Mouse (Mus musculus) stomach, embryonic 14.5 days (tissue): ENCODE measurements at regions not wholly inside any gene's neighbourhood (a gene's known extent, or its start where the extent isn't known, plus 50 kb on each side); places are given as distances from the start of the nearest gene placed in this dataset.
A peak's percentile ranks its signal among the peaks of the same experiment; 100 is the strongest.

Experiments used
- ATAC-seq: fragments of 200-750 bp; cut with Nextera tagmentation; 2 replicates; pipeline ENCODE4 v1.8.0; 2017; ENCODE audit warnings: low read depth, moderate TSS enrichment; ENCODE audit not compliant: insufficient number of reproducible peaks, insufficient read depth, low FRiP score
- H3K27ac ChIP-seq: fragments of 300-500 bp; sonication (generic); 2 replicates; pipeline ENCODE4 v1.5.1; 2014; ENCODE audit warnings: mild to moderate bottlenecking, low read length, moderate library complexity, mixed read lengths
- H3K27me3 ChIP-seq: fragments of 300-500 bp; sonication (generic); 2 replicates; pipeline ENCODE4 v1.6.1; 2014; ENCODE audit warnings: low read length, control low read depth, mixed read lengths; ENCODE audit not compliant: control insufficient read depth, insufficient read depth
- H3K36me3 ChIP-seq: fragments of 300-500 bp; sonication (generic); 2 replicates; pipeline ENCODE4 v1.6.1; 2014; ENCODE audit warnings: mild to moderate bottlenecking, control low read depth, low read length, moderate library complexity, mixed read lengths; ENCODE audit not compliant: control insufficient read depth, insufficient read depth
- H3K4me1 ChIP-seq: fragments of 300-500 bp; sonication (generic); 2 replicates; pipeline ENCODE4 v1.6.1; 2014; ENCODE audit warnings: low read length, control low read depth, mixed read lengths; ENCODE audit not compliant: control insufficient read depth, insufficient read depth
- H3K4me2 ChIP-seq: fragments of 300-500 bp; sonication (generic); replicated peaks from 2 replicates; pipeline ENCODE4 v1.6.1; 2014; ENCODE audit warnings: low read depth, low read length, control low read depth
- H3K4me3 ChIP-seq: fragments of 300-500 bp; sonication (generic); 2 replicates; pipeline ENCODE4 v1.5.1; 2014; ENCODE audit warnings: low read depth, low read length, control low read depth
- H3K9ac ChIP-seq: fragments of 300-500 bp; sonication (generic); replicated peaks from 2 replicates; pipeline ENCODE4 v1.6.1; 2014; ENCODE audit warnings: low read depth, mild to moderate bottlenecking, control low read depth, low read length, moderate library complexity, mixed read lengths
- H3K9me3 ChIP-seq: fragments of 300-500 bp; sonication (generic); 2 replicates; pipeline ENCODE4 v1.6.1; 2016; ENCODE audit warnings: low read depth, low read length, control low read depth; ENCODE audit not compliant: control insufficient read depth
- WGBS: fragments of 180-500 bp; shearing (Covaris S2); extraction: QIAGEN DNeasy Blood & Tissue Kit; methylation state at CpG from one replicate; pipeline ENCODE4 v1.1.7; 2014; 5-methylcytosine and 5-hydroxymethylcytosine counted together

DNA sequence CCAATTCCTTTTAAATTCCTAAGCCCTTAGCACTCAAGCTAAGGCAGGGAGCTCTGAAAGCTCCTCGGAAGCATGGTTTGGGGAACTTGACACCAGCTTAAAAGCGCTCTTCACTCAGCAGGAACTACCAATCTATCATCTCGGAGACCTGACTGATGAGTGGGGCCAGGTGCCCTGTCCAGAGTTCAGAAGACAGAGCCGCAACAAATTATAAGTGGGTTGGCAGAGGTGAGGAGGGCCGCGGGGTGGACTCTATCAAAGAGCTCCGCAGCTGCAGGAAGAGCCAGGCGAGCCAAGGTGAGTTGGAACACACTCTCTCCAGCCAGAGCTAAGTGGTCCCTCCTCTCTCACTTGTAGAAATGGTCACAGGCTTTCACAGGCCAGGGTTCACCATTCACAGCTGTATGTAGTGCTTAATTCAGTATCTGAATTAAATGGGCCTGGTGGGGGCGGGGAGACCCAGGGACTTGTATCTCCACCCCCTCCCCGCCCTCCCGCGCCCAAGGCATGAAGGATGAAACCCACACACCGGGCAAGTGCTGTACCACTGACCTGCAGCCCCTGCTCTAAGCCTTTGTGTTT, 180.8 kb downstream of the Stim2 start:
- 0 out of 2 replicates have a peak, but pooled peaks have one; percentile 54 for ATAC-seq

DNA sequence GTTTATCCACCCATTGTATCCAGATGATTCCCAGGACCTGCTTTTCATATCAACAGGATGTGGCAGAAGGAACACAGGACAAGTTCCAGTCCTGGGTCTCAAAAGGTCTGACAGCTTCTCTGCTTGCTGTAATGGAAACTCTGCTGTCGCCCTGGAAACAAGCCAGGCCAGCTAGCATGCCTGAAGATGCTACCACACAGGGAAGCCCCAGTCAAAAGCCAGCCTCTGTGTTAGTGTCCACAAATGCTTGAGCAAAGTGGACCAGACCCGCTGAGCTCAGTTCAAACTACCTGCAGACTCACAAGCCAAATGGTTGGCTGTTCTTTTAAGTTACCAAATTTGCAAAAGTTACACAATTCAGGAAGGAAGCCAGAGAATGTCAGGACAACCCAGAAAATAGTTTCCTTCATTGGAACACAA, 181.9 kb downstream of the Stim2 start:
- Histone ChIP-seq H3K9ac (no peak overlapping the region), H3K4me2 (no peak overlapping the region), H3K4me3 (no peak overlapping the region), H3K27me3 (no peaks in the 10 kb centered on the region), H3K9me3 (no peaks in the 10 kb centered on the region), H3K27ac (no peak overlapping the region), H3K4me1 (peaks cover 18% of the 10 kb centered on the region; the same call in 1 of the 2 replicates), H3K36me3 (no peaks in the 10 kb centered on the region)
- WGBS = 43% methylated on average over 2 of the region's 2 CpGs
- ATAC-seq = no peak

More for the DNA sequence above, 180.8 kb downstream of the Stim2 start:
- WGBS = 38% methylated on average over 13 of the region's 13 CpGs
- H3K4me1 ChIP-seq = peaks cover 18% of the 10 kb centered on the region; the same call in 1 of the 2 replicates
- no peak overlapping the region for H3K4me3 ChIP-seq
- H3K9me3 ChIP-seq = no peaks in the 10 kb centered on the region
- no peak overlapping the region for H3K4me2 ChIP-seq
- H3K36me3 ChIP-seq = no peaks in the 10 kb centered on the region
- no peak overlapping the region for H3K27ac ChIP-seq
- H3K27me3 ChIP-seq = no peaks in the 10 kb centered on the region
- no peak overlapping the region for H3K9ac ChIP-seq

DNA sequence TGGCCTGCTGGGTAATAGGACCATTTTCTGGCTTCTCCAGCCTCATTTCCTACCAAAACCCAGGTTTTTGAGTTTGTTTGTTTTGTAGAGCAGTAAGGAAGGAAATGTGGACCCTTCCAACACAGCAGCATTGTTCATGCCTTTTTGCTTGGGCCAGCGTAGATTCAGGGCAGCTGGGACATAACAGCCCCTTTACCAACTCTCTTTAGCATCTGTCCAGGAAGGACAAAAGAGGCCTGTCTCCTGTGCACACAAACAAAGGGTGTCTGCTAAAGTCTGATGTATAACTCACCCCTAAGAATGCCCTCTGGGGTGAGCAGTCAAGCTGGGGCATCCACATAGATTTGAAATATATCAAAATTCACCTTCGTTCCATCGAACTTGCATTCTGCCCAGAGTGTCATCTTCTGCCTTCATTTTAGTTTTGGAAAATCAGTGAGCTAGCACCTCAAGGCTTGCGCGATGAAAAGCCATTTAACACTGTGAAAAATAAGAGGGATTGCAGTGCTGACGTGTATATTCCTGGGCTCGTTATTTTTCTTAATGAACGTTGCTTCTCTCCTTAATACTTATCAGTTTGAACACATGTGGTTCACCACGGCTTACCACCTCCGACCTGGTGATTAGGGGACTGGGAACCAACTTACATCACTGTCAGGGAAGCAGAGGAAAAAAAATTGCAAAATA, 182.5 kb downstream of the Stim2 start:
- 42% methylated on average over 10 of the region's 10 CpGs for WGBS
- Histone ChIP-seq H3K9me3 (no peaks in the 10 kb centered on the region), H3K27ac (no peak overlapping the region), H3K4me3 (no peak overlapping the region), H3K4me1 (peaks cover 18% of the 10 kb centered on the region; the same call in 1 of the 2 replicates), H3K27me3 (no peaks in the 10 kb centered on the region), H3K9ac (no peak overlapping the region), H3K4me2 (peak overlapping the region; percentile 26; the same call in 1 of the 2 replicates), H3K36me3 (no peaks in the 10 kb centered on the region)
- ATAC-seq = no peak

DNA sequence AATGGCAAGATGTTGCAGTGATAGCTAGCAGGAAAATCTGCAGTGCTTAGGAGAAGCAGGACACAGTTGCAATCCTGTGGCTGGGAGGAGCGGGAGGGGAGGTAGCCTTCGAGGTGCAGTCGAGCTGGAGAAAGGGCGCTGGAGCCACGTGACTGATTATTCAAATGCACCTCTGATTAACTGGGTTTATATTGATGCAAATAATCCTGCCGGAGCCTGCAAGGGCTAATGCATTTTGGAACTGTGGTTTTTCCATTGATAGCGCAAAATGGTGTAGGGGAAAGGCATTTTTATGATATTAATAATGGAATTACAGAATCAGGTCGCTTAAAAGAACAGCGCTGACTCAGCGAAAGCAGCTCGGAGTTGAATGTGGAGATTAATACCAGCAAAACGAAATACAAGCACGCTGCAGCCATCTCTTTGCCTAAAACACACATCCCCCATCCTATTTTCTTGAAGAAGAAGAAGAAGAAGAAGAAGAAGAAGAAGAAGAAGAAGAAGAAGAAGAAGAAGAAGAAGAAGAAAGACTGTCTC, 183.1 kb downstream of the Stim2 start:
- Histone ChIP-seq H3K27ac (no peak overlapping the region), H3K4me1 (peaks cover 18% of the 10 kb centered on the region; the same call in 1 of the 2 replicates), H3K36me3 (no peaks in the 10 kb centered on the region), H3K9me3 (no peaks in the 10 kb centered on the region), H3K4me2 (peak overlapping the region; percentile 26), H3K4me3 (no peak overlapping the region), H3K9ac (no peak overlapping the region), H3K27me3 (no peaks in the 10 kb centered on the region)
- WGBS = 20% methylated on average over 13 of the region's 13 CpGs
- ATAC-seq = no peak

DNA sequence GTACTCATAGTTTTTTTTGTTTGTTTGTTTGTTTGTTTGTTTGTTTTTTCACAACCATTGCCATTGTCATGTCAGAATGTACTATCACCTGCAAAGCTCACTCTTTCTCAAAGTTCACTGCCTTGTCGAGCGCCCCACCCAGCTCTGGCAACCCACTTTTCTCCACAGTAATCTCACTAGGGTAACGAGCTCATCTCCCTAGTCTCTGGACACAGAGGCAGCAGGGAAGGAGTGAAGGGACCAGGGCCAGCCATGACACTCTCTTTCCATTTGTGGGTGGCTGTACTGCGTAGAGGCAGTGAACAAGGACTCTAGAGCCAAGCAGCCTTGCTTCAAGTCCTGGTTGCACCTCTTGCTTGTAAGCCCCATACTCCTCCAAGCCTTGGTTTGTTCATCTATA, 184.5 kb downstream of the Stim2 start:
- no peak overlapping the region for H3K4me3 ChIP-seq
- H3K27ac ChIP-seq = no peak overlapping the region
- H3K9ac ChIP-seq = no peak overlapping the region
- no peak overlapping the region for H3K4me2 ChIP-seq
- no peaks in the 10 kb centered on the region for H3K27me3 ChIP-seq
- ATAC-seq = no peak
- H3K36me3 ChIP-seq = no peaks in the 10 kb centered on the region
- no peaks in the 10 kb centered on the region for H3K9me3 ChIP-seq
- 92% methylated on average over 4 of the region's 4 CpGs for WGBS
- peaks cover 18% of the 10 kb centered on the region; the same call in 1 of the 2 replicates for H3K4me1 ChIP-seq

DNA sequence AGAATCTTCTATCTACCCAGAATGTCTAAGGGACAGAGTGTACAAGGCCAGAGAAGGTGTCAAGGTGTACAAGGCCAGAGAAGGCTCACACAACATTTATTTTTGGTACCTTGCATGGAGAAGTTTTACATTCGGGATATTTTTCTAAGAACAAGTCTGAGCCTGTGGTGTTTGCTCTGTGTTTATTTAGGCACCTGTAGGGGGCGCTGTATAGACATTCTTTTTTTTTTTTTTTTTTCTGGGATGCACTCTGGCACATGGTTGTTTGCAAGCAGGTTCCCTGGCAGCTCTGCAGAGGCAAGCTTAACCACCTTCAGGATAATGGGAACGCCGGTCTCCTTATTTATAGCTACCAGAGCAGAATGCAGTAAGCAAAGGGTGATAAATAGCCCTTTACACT, 187.4 kb downstream of the Stim2 start:
- Histone ChIP-seq H3K9me3 (no peaks in the 10 kb centered on the region), H3K27ac (no peak overlapping the region), H3K27me3 (no peaks in the 10 kb centered on the region), H3K36me3 (no peaks in the 10 kb centered on the region), H3K9ac (no peak overlapping the region), H3K4me1 (peaks cover 8% of the 10 kb centered on the region; the same call in 1 of the 2 replicates), H3K4me2 (no peak overlapping the region), H3K4me3 (no peak overlapping the region)
- WGBS = 50% methylated on average over 4 of the region's 4 CpGs
- no peak for ATAC-seq

DNA sequence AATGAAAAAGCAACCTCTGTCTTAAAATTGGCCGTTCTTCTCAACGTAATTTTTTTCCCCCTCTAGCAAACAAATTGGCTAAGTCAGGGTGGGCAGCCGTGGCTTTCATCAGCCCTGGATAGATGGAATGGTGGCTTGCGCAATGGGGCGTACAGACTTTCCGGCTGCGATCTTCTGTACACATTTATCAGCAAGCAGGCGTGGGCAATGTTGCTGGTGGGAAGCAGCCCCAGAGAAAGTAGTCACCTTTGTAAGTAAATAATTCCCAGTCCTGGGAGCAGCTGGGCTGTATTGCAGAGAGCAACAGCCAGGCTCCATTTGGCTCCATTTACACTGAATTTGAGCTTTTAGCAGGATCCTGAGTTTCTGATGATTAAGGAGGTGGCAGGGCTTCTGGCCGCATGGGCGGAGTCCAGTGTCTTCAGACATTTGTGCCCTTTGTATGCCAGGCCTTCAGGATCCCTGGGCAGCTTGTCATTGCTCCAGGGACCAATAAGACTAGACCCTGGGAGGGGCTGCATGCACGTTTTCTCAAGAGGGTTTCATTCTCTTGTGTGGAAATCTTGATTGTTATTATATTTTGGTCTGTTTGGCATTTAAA, 187.9 kb downstream of the Stim2 start:
- ATAC-seq = no peak
- Histone ChIP-seq H3K9me3 (no peaks in the 10 kb centered on the region), H3K4me3 (no peak overlapping the region), H3K27ac (no peak overlapping the region), H3K36me3 (no peaks in the 10 kb centered on the region), H3K4me1 (peaks cover 3% of the 10 kb centered on the region; the same call in 1 of the 2 replicates), H3K4me2 (no peak overlapping the region), H3K9ac (no peak overlapping the region), H3K27me3 (no peaks in the 10 kb centered on the region)
- 37% methylated on average over 11 of the region's 11 CpGs for WGBS

DNA sequence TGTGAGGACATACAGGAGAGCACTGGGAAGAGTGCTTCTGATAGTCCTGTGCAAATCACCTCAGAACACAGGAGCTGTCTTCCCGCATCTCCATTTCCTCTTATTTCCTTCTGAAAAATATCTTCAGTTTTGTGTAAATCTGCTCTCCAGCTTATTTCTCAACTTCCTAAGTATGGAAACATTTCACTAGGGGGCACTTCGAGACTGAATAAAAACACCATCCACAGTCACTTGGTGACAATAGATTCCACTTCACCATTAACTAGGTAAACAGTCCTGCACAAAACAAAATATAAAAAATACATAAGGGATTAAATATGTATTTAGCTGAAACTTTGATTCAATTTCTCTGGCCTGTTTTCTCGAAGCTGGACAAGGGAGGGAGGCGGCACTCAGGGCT, 193.4 kb downstream of the Stim2 start:
- no peaks in the 10 kb centered on the region for H3K27me3 ChIP-seq
- WGBS = 67% methylated on average over 4 of the region's 4 CpGs
- H3K4me2 ChIP-seq = no peak overlapping the region
- no peak overlapping the region for H3K4me3 ChIP-seq
- no peak overlapping the region for H3K9ac ChIP-seq
- no peaks in the 10 kb centered on the region for H3K36me3 ChIP-seq
- no peak for ATAC-seq
- no peaks in the 10 kb centered on the region for H3K9me3 ChIP-seq
- no peaks in the 10 kb centered on the region for H3K4me1 ChIP-seq
- H3K27ac ChIP-seq = no peak overlapping the region
